Mouse (Mus musculus): Measurements from ENCODE around the gene Agmat. TPM values are rescaled to one million over a fixed set of nuclear protein-coding genes. Genes with fewer than 3 reads are reported as not detected.
"Not testable (repeated sequence)": the region's sequence is repeated elsewhere in the genome, so short reads cannot be mapped to it uniquely, and the experiment has no call there.

Gene Agmat
- polyA plus RNA-seq, 1 experiment from 2014 or later = 1.6 TPM

GRCm38 (mm10) chr4:141763476-141763875, 17.0 kb downstream of the Agmat start:
- H3K4me3 ChIP-seq (ENCODE audit: low read length) = no peak overlapping the region
- 93% methylated on average over 12 of the region's 12 CpGs for WGBS
- no peak overlapping the region; the same call in 1 of the 2 replicates for H3K9ac ChIP-seq (ENCODE audit: low read depth, low read length)
- H3K4me2 ChIP-seq (replicated peaks; ENCODE audit: low read depth, low read length) = no peak overlapping the region
- no peaks in the 10 kb centered on the region for H3K27me3 ChIP-seq (ENCODE audit: control insufficient read depth, insufficient read depth, low read length)
- H3K9me3 ChIP-seq (ENCODE audit: control insufficient read depth, low read length) = no peaks in the 10 kb centered on the region
- H3K4me1 ChIP-seq (ENCODE audit: control insufficient read depth, insufficient read depth, low read length) = no peaks in the 10 kb centered on the region
- no peak overlapping the region for H3K27ac ChIP-seq (ENCODE audit: low read depth, low read length)
- ATAC-seq (ENCODE audit: low FRiP score, low TSS enrichment) = no peak
- peaks cover 36% of the 10 kb centered on the region for H3K36me3 ChIP-seq (ENCODE audit: control insufficient read depth, insufficient read depth, low read length)

DNA sequence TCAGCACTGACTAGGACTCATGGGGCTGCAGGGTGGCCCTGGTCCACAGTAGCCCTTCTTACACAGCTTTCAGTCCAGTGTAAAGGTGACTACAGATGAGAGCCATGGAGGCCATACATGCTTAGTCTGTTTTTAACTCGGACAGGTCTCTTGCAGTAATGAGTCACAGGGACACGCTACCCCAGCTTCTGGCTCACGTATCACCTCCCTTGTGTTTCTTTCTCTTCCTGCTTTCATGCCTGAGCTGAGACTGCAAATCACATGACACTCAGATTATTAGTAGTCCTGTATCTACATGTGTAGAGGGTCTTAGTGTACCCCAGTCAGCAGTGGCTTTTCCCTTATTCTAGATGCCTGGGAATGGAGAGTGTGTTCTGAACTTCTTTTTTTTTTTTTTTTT, 18.5 kb downstream of the Agmat start:
- Histone ChIP-seq H3K4me3 (ENCODE audit: low read length) (no peak overlapping the region), H3K9ac (ENCODE audit: low read depth, low read length) (no peak overlapping the region), H3K4me1 (ENCODE audit: control insufficient read depth, insufficient read depth, low read length) (no peaks in the 10 kb centered on the region), H3K4me2 (replicated peaks; ENCODE audit: low read depth, low read length) (no peak overlapping the region), H3K27ac (ENCODE audit: low read depth, low read length) (no peak overlapping the region), H3K9me3 (ENCODE audit: control insufficient read depth, low read length) (no peaks in the 10 kb centered on the region), H3K36me3 (ENCODE audit: control insufficient read depth, insufficient read depth, low read length) (peaks cover 48% of the 10 kb centered on the region), H3K27me3 (ENCODE audit: control insufficient read depth, insufficient read depth, low read length) (no peaks in the 10 kb centered on the region)
- no peak for ATAC-seq (ENCODE audit: low FRiP score, low TSS enrichment)
- WGBS = 83% methylated on average over 3 of the region's 3 CpGs

DNA sequence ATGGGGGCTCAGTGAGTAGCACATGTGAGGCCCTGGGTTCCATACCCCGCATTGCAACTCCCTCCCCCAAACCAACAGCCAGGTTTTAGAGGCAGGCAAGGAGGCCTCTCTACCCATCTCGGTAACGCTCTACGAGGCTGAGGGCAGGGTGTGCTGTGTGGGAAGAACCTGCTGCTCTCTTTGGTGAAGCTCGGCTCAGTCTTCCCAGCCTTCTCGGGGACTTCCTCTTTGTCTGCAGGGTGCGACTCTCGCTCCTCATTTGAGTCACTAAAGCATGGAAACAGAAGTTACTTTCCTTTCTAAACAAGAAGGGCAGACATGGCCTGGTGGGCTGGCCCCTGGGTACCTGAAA, 19.8 kb downstream of the Agmat start:
- H3K27me3 ChIP-seq (ENCODE audit: control insufficient read depth, insufficient read depth, low read length) = no peaks in the 10 kb centered on the region
- H3K4me1 ChIP-seq (ENCODE audit: control insufficient read depth, insufficient read depth, low read length) = no peaks in the 10 kb centered on the region
- no peak for ATAC-seq (ENCODE audit: low FRiP score, low TSS enrichment)
- no peak overlapping the region for H3K9ac ChIP-seq (ENCODE audit: low read depth, low read length)
- peak overlapping the region; percentile 86; the same call in 1 of the 2 replicates for H3K27ac ChIP-seq (ENCODE audit: low read depth, low read length)
- no peak overlapping the region for H3K4me2 ChIP-seq (replicated peaks; ENCODE audit: low read depth, low read length)
- H3K36me3 ChIP-seq (ENCODE audit: control insufficient read depth, insufficient read depth, low read length) = peaks cover 61% of the 10 kb centered on the region
- H3K9me3 ChIP-seq (ENCODE audit: control insufficient read depth, low read length) = no peaks in the 10 kb centered on the region
- H3K4me3 ChIP-seq (ENCODE audit: low read length) = no peak overlapping the region
- 87% methylated on average over 8 of the region's 8 CpGs for WGBS

DNA sequence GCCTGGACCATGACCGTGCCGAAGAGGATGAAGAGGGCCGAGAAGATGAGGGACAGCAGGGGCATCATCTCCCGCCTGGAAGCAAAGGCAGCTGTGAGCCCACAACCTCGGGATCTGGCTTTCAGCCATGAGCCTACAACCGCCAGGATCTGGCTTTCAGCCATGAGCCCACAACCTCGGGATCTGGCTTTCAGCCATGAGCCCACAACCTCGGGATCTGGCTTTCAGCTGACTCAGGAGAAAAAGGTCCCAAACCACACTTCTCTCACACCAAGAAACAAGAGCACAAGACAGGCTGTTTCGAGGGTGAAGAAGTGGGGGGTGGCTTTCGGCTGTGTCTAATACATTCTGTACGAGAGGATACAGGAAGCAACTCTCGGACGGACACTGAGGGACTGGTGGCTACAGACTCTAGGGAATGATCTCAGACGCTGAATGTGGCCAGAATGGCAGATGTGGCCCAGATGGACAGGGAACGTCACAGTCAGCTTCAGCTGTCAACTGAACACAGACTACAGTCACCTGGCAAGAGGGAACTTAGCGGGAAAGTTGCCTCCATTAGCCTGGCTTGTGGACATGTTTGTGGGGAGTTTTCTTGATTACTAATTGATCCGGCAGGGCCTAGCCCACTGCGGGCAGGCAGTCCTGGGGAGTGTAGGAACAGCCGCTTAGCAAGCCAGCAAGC, 20.3 kb downstream of the Agmat start:
- peak; percentile 46; the same call in 1 of the 2 replicates for ATAC-seq (ENCODE audit: low FRiP score, low TSS enrichment)
- Histone ChIP-seq H3K9me3 (ENCODE audit: control insufficient read depth, low read length) (no peaks in the 10 kb centered on the region), H3K27ac (ENCODE audit: low read depth, low read length) (peak overlapping the region; percentile 86), H3K4me3 (ENCODE audit: low read length) (no peak overlapping the region), H3K36me3 (ENCODE audit: control insufficient read depth, insufficient read depth, low read length) (peaks cover 63% of the 10 kb centered on the region), H3K4me1 (ENCODE audit: control insufficient read depth, insufficient read depth, low read length) (no peaks in the 10 kb centered on the region), H3K9ac (ENCODE audit: low read depth, low read length) (no peak overlapping the region), H3K27me3 (ENCODE audit: control insufficient read depth, insufficient read depth, low read length) (no peaks in the 10 kb centered on the region), H3K4me2 (replicated peaks; ENCODE audit: low read depth, low read length) (no peak overlapping the region)
- WGBS = 63% methylated on average over 19 of the region's 19 CpGs

- no peaks in the 10 kb centered on the region for H3K27me3 ChIP-seq (ENCODE audit: control insufficient read depth, insufficient read depth, low read length)
- no peaks in the 10 kb centered on the region for H3K4me1 ChIP-seq (ENCODE audit: control insufficient read depth, insufficient read depth, low read length)
- H3K4me2 ChIP-seq (replicated peaks; ENCODE audit: low read depth, low read length) = no peak overlapping the region
- ATAC-seq (ENCODE audit: low FRiP score, low TSS enrichment) = peak; percentile 36; the same call in 1 of the 2 replicates
- no peak overlapping the region for H3K4me3 ChIP-seq (ENCODE audit: low read length)
- H3K27ac ChIP-seq (ENCODE audit: low read depth, low read length) = peak overlapping the region; percentile 86
- no peak overlapping the region for H3K9ac ChIP-seq (ENCODE audit: low read depth, low read length)
- peaks cover 60% of the 10 kb centered on the region for H3K36me3 ChIP-seq (ENCODE audit: control insufficient read depth, insufficient read depth, low read length)
- 70% methylated on average over 19 of the region's 19 CpGs for WGBS
- H3K9me3 ChIP-seq (ENCODE audit: control insufficient read depth, low read length) = no peaks in the 10 kb centered on the region
These were observed 21.0 kb downstream of the Agmat start for GRCm38 (mm10) chr4:141767353-141768036.

GRCm38 (mm10) chr4:141769501-141770160, 23.2 kb downstream of the Agmat start:
- no peak overlapping the region for H3K27ac ChIP-seq (ENCODE audit: low read depth, low read length)
- H3K36me3 ChIP-seq (ENCODE audit: control insufficient read depth, insufficient read depth, low read length) = peaks cover 58% of the 10 kb centered on the region

DNA sequence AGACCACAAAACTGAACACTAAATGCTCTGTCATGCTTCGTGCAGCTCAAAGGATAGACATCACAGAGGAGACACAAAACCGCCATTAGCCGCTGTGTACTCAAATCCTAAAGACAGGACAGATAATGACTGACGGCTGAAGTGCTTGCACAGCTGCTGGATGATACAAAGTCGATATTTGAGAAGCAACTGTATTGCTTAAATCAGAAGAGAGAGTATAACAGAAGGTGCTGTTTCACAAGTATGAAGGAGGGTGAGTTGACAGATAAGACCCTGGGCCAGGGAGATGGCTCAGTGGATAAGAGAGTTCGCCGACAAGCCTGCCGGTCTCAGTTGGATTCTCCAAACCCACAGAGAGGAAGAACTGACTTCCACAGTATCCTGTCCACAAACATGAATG, 25.4 kb downstream of the Agmat start:
- ATAC-seq (ENCODE audit: low FRiP score, low TSS enrichment) = no peak
- 94% methylated on average over 8 of the region's 8 CpGs for WGBS
- H3K4me1 ChIP-seq (ENCODE audit: control insufficient read depth, insufficient read depth, low read length) = no peaks in the 10 kb centered on the region
- no peak overlapping the region for H3K27ac ChIP-seq (ENCODE audit: low read depth, low read length)
- no peak overlapping the region for H3K9ac ChIP-seq (ENCODE audit: low read depth, low read length)
- H3K4me3 ChIP-seq (ENCODE audit: low read length) = no peak overlapping the region
- no peaks in the 10 kb centered on the region for H3K9me3 ChIP-seq (ENCODE audit: control insufficient read depth, low read length)
- H3K4me2 ChIP-seq (replicated peaks; ENCODE audit: low read depth, low read length) = no peak overlapping the region
- no peaks in the 10 kb centered on the region for H3K27me3 ChIP-seq (ENCODE audit: control insufficient read depth, insufficient read depth, low read length)
- H3K36me3 ChIP-seq (ENCODE audit: control insufficient read depth, insufficient read depth, low read length) = peaks cover 75% of the 10 kb centered on the region

More at GRCm38 (mm10) chr4:141769501-141770160, 23.2 kb downstream of the Agmat start:
- Histone ChIP-seq H3K9me3 (ENCODE audit: control insufficient read depth, low read length) (no peaks in the 10 kb centered on the region), H3K4me1 (ENCODE audit: control insufficient read depth, insufficient read depth, low read length) (no peaks in the 10 kb centered on the region), H3K9ac (ENCODE audit: low read depth, low read length) (no peak overlapping the region), H3K27me3 (ENCODE audit: control insufficient read depth, insufficient read depth, low read length) (no peaks in the 10 kb centered on the region), H3K4me3 (ENCODE audit: low read length) (no peak overlapping the region), H3K4me2 (replicated peaks; ENCODE audit: low read depth, low read length) (no peak overlapping the region)
- 95% methylated on average over 8 of the region's 8 CpGs for WGBS
- ATAC-seq (ENCODE audit: low FRiP score, low TSS enrichment) = no peak

DNA sequence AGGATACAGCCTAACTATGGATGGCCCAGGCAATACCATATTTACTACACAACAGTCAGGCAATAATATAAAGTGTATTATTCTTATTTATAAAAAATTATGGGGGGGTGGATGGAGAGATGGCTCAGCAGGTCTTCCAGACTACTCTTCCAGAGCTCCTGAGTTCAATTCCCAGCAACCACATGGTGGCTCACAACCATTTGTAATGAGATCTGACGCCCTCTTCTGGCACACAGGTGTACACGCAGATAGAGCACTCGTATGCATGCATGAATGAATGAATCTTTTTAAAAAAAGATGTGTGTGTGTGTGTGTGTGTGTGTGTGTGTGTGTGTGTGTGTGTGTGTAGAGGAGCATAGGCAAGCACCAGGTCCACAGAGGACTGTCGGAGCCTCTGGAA, 26.5 kb downstream of the Agmat start:
- H3K27me3 ChIP-seq (ENCODE audit: control insufficient read depth, insufficient read depth, low read length); H3K4me1 ChIP-seq (ENCODE audit: control insufficient read depth, insufficient read depth, low read length); H3K9me3 ChIP-seq (ENCODE audit: control insufficient read depth, low read length); H3K27ac ChIP-seq (ENCODE audit: low read depth, low read length); H3K4me3 ChIP-seq (ENCODE audit: low read length); H3K4me2 ChIP-seq (replicated peaks; ENCODE audit: low read depth, low read length); H3K9ac ChIP-seq (ENCODE audit: low read depth, low read length); ATAC-seq (ENCODE audit: low FRiP score, low TSS enrichment): not testable (repeated sequence)
- peaks cover 74% of the 10 kb centered on the region for H3K36me3 ChIP-seq (ENCODE audit: control insufficient read depth, insufficient read depth, low read length)
- WGBS = 86% methylated on average over 4 of the region's 4 CpGs

DNA sequence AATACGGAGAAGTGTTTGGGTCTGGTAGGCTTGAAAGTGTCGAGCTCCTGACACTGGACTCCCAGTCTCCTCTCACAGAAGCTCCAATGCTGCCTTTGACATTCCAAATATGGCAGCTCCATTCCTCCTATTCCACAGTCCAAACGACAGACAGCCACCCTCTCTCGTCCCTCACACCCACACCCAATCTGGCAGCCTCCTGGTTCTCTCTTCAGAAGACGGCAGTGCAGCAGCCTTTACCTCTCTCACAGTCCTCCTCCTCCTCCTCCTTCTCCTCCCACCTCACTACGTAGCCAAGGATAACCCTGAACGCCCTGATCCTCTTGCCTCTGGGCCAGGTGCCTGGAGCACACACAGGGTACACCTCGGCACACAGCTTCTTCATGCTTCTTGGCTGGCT, 33.4 kb downstream of the Agmat start:
- H3K9me3 ChIP-seq (ENCODE audit: control insufficient read depth, low read length) = no peaks in the 10 kb centered on the region
- H3K27me3 ChIP-seq (ENCODE audit: control insufficient read depth, insufficient read depth, low read length) = no peaks in the 10 kb centered on the region
- no peaks in the 10 kb centered on the region for H3K4me1 ChIP-seq (ENCODE audit: control insufficient read depth, insufficient read depth, low read length)
- ATAC-seq (ENCODE audit: low FRiP score, low TSS enrichment) = no peak
- H3K4me2 ChIP-seq (replicated peaks; ENCODE audit: low read depth, low read length) = no peak overlapping the region
- no peak overlapping the region for H3K27ac ChIP-seq (ENCODE audit: low read depth, low read length)
- WGBS = 89% methylated on average over 8 of the region's 8 CpGs
- H3K36me3 ChIP-seq (ENCODE audit: control insufficient read depth, insufficient read depth, low read length) = peaks cover 88% of the 10 kb centered on the region
- H3K9ac ChIP-seq (ENCODE audit: low read depth, low read length) = no peak overlapping the region
- no peak overlapping the region for H3K4me3 ChIP-seq (ENCODE audit: low read length)
